Mouse (Mus musculus) intestine, embryonic 14.5 days (tissue): ENCODE measurements around the gene Mrpl43. TPM values are rescaled to one million over a fixed set of nuclear protein-coding genes. Genes with fewer than 3 reads are reported as not detected.
A peak's percentile ranks its signal among the peaks of the same experiment; 100 is the strongest.
"Not testable (repeated sequence)": the region's sequence is repeated elsewhere in the genome, so short reads cannot be mapped to it uniquely, and the experiment has no call there.

Source experiments
- ATAC-seq: fragments of 200-750 bp; cut with Nextera tagmentation; replicated peaks from 2 replicates; pipeline ENCODE4 v1.8.0; 2017; ENCODE audit warnings: low read depth, moderate number of reproducible peaks, moderate TSS enrichment, moderate library complexity; ENCODE audit not compliant: low FRiP score, low TSS enrichment
- DNase-seq: peaks from one replicate; pipeline ENCODE4 v3.0.0-alpha.2; 2018; ENCODE audit warnings: low spot score
- H3K27ac ChIP-seq: fragments of 300-500 bp; sonication (generic); 2 replicates; pipeline ENCODE4 v1.5.1; 2014; ENCODE audit warnings: low read depth, mild to moderate bottlenecking, control low read depth
- H3K27me3 ChIP-seq: fragments of 300-500 bp; sonication (generic); replicated peaks from 2 replicates; pipeline ENCODE4 v1.6.1; 2014; ENCODE audit warnings: low read length, control low read depth; ENCODE audit not compliant: control insufficient read depth, insufficient read depth
- H3K36me3 ChIP-seq: fragments of 300-500 bp; sonication (generic); 2 replicates; pipeline ENCODE4 v1.6.1; 2014; ENCODE audit warnings: low read length, control low read depth; ENCODE audit not compliant: control insufficient read depth, insufficient read depth
- H3K4me1 ChIP-seq: fragments of 300-500 bp; sonication (generic); replicated peaks from 2 replicates; pipeline ENCODE4 v1.6.1; 2014; ENCODE audit warnings: low read length, control low read depth, mixed read lengths; ENCODE audit not compliant: control insufficient read depth, insufficient read depth
- H3K4me2 ChIP-seq: fragments of 300-500 bp; sonication (generic); 2 replicates; pipeline ENCODE4 v1.6.1; 2014; ENCODE audit warnings: low read length
- H3K4me3 ChIP-seq: fragments of 300-500 bp; sonication (generic); 2 replicates; pipeline ENCODE4 v1.5.1; 2014; ENCODE audit warnings: low read depth, low read length, control low read depth, mixed read lengths
- H3K9ac ChIP-seq: fragments of 300-500 bp; sonication (generic); 2 replicates; pipeline ENCODE4 v1.6.1; 2014; ENCODE audit warnings: mild to moderate bottlenecking, low read length
- H3K9me3 ChIP-seq: fragments of 300-500 bp; sonication (generic); 2 replicates; pipeline ENCODE4 v1.6.1; 2016; ENCODE audit warnings: low read length, control low read depth; ENCODE audit not compliant: control insufficient read depth
- WGBS: fragments of 180-500 bp; shearing (Covaris S2); extraction: QIAGEN DNeasy Blood & Tissue Kit; methylation state at CpG from one replicate; pipeline ENCODE4 v1.1.7; 2014; 5-methylcytosine and 5-hydroxymethylcytosine counted together
- polyA plus RNA-seq: library from polyadenylated mRNA; unstranded; fragments of >200 nt; fragmentation: Nextera tagmentation; extraction: Ambion mirVana; gene quantifications from 2 replicates; pipeline ENCODE4 v1.2.1, GENCODE M21; 2014

The Mrpl43 gene
- polyA plus RNA-seq, 1 experiment from 2014 or later, result 70.3 TPM

- 2% methylated on average over 34 of the region's 34 CpGs for WGBS
- DNase-seq (peak; percentile 88), ATAC-seq (peak; percentile 54)
- Histone ChIP-seq H3K9ac (peak overlapping the region; percentile 50), H3K27me3 (peaks cover 23% of the 10 kb centered on the region), H3K4me3 (peak overlapping the region; percentile 57), H3K27ac (peak overlapping the region; percentile 84), H3K9me3 (no peaks in the 10 kb centered on the region), H3K4me2 (peak overlapping the region; percentile 92), H3K36me3 (peaks cover 7% of the 10 kb centered on the region; the same call in 1 of the 2 replicates), H3K4me1 (peaks cover 17% of the 10 kb centered on the region)
Observed at GRCm38 (mm10) chr19:45046523-45047321, 40.5 kb upstream of the Mrpl43 start.

- H3K4me1 ChIP-seq, result peaks cover 17% of the 10 kb centered on the region
- H3K9me3 ChIP-seq, result no peaks in the 10 kb centered on the region
- H3K36me3 ChIP-seq, result no peaks in the 10 kb centered on the region
- no peak within 1 kb of the TSS for H3K27ac ChIP-seq
- DNase-seq (no peak), ATAC-seq (no peak)
- peak within 1 kb of the TSS; percentile 92 for H3K4me2 ChIP-seq
- H3K9ac ChIP-seq, result peak within 1 kb of the TSS; percentile 50; the same call in 1 of the 2 replicates
- H3K4me3 ChIP-seq, result peak within 1 kb of the TSS; percentile 57
- 78% methylated on average over 5 of the region's 5 CpGs for WGBS
- peaks cover 23% of the 10 kb centered on the region for H3K27me3 ChIP-seq
Observed at GRCm38 (mm10) chr19:45045651-45046050, 39.4 kb upstream of the Mrpl43 start, which contains the start of gene Pdzd7. Gene Pdzd7, minus strand, starts transcription at chr19:45045717.

DNA sequence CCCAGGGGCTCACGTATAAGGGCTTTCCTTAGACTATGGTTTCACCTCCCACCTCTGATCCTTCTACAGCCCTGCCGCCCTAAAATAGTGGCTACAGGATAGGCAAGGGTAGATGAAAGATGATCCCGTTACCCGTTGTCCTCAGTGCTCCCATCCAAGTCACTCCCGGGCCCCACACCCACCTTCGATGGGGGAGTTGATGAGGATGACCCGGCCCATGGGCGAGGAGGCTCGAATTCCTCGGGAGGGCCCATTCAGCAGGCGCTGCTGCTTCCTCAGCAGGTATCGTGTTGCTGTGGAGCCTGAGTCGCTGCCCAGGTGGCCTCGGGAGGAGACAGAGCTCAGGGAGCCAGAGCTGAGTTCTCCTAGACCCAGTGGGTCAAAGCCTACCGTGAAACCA, 39.0 kb upstream of the Mrpl43 start:
- Histone ChIP-seq H3K27me3 (peaks cover 27% of the 10 kb centered on the region), H3K9ac (no peak overlapping the region), H3K4me3 (no peak overlapping the region), H3K27ac (no peak overlapping the region), H3K4me2 (no peak overlapping the region), H3K9me3 (no peaks in the 10 kb centered on the region), H3K4me1 (peaks cover 17% of the 10 kb centered on the region), H3K36me3 (no peaks in the 10 kb centered on the region)
- DNase-seq, result no peak
- 38% methylated on average over 15 of the region's 15 CpGs for WGBS
- no peak for ATAC-seq

GRCm38 (mm10) chr19:45044389-45044927, 38.2 kb upstream of the Mrpl43 start:
- Histone ChIP-seq H3K4me2 (no peak overlapping the region), H3K27ac (no peak overlapping the region), H3K4me3 (no peak overlapping the region), H3K4me1 (peaks cover 17% of the 10 kb centered on the region), H3K27me3 (peaks cover 33% of the 10 kb centered on the region), H3K9me3 (no peaks in the 10 kb centered on the region), H3K9ac (no peak overlapping the region), H3K36me3 (no peaks in the 10 kb centered on the region)
- WGBS, result 62% methylated on average over 11 of the region's 11 CpGs
- DNase-seq, result no peak
- ATAC-seq, result no peak

GRCm38 (mm10) chr19:45040214-45040613, 34.0 kb upstream of the Mrpl43 start:
- Histone ChIP-seq H3K36me3 (no peaks in the 10 kb centered on the region), H3K4me1 (no peaks in the 10 kb centered on the region), H3K4me2 (no peak overlapping the region), H3K27ac (no peak overlapping the region), H3K9me3 (no peaks in the 10 kb centered on the region), H3K9ac (no peak overlapping the region), H3K27me3 (peaks cover 21% of the 10 kb centered on the region), H3K4me3 (no peak overlapping the region)
- no peak for ATAC-seq
- DNase-seq, result no peak
- WGBS, result 43% methylated on average over 13 of the region's 13 CpGs

DNA sequence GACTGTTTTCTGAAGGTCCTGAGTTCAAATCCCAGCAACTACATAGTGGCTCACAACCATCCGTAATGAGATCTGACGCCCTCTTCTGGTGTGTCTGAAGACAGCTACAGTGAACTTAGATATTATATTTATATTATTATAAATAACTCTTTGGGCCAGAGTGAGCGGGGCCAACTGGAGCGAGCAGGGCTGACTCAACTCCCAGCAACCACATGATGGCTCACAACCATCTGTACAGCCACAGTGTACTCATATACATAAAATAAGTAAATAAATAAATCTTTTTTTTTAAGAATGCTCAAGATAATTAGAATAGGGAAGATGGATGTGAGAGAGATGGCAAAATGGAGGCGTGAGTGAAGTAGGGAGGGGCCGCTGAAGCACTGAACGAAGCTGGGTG, 32.0 kb upstream of the Mrpl43 start:
- not testable (repeated sequence) for H3K27ac ChIP-seq, H3K36me3 ChIP-seq, H3K9ac ChIP-seq, H3K9me3 ChIP-seq, H3K4me3 ChIP-seq, DNase-seq, H3K4me1 ChIP-seq, H3K4me2 ChIP-seq, ATAC-seq
- WGBS, result 89% methylated on average over 7 of the region's 7 CpGs
- peaks cover 10% of the 10 kb centered on the region for H3K27me3 ChIP-seq

DNA sequence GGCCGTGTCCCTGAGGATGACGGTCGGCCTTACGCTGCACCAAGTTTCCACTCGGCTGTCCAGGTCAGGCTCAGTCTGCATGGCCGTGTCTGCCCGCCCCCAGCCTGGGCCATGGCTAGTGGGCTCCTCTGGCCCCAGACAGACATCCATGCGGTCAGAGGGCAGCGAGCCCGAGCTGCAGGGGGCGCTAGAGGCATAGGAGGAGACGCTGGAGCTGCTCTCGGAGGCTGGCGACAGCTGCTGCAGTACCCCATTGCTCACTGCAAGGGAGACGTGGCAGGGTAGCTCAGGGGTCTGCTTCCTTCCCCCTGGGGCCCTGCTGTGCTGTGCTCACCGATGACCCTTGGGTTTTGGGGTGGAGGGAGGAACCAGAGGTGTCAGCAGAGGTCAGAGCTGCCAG, 30.6 kb upstream of the Mrpl43 start:
- ATAC-seq (no peak), DNase-seq (no peak)
- no peaks in the 10 kb centered on the region for H3K9me3 ChIP-seq
- no peak overlapping the region for H3K4me2 ChIP-seq
- H3K36me3 ChIP-seq, result no peaks in the 10 kb centered on the region
- no peak overlapping the region for H3K4me3 ChIP-seq
- 0 out of 2 replicates have a peak, but pooled peaks cover 5% of the 10 kb centered on the region for H3K4me1 ChIP-seq
- H3K27me3 ChIP-seq, result peaks cover 10% of the 10 kb centered on the region
- H3K27ac ChIP-seq, result no peak overlapping the region
- H3K9ac ChIP-seq, result no peak overlapping the region
- 36% methylated on average over 16 of the region's 16 CpGs for WGBS

DNA sequence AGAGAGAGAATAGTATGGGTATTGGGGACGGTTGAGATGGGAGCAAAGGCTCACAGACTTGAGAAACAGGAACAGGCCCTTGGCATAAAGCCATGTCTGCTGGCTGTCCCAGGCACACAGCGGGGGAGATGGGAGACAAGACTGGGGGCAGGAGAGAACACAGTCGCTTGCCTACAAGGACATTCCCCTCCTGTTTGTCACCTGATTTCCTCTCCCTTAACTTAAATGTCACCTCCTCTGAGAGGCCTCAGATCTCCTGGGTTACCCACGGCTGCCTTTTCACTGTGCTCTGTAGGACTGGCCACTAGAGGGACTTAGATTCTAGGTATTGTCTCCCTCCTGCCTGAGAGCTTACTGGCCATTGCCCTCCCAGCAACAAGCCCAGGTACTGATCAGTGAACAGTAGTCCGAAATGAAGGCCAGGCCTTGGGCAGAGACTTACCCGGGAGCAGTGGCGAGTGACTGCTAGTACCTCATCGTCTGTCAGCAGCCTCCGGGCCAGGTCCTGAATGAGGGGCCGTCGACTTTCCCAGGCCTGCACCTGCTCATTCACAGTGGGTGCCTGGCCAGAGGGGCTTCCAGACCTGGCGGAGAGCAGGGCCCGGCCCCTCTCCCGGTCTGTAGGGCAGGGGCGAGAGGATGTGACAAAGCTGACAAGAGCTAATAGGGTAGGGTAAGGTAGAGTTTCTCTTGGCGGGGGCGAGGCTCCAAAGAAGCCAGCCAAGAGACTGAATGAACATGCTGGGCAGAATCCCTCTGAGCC, 26.5 kb upstream of the Mrpl43 start:
- no peak overlapping the region for H3K4me2 ChIP-seq
- no peaks in the 10 kb centered on the region for H3K9me3 ChIP-seq
- ATAC-seq (no peak; the same call in 1 of the 2 replicates), DNase-seq (peak; percentile 62)
- no peaks in the 10 kb centered on the region for H3K27me3 ChIP-seq
- WGBS, result 50% methylated on average over 17 of the region's 17 CpGs
- H3K4me1 ChIP-seq, result peaks cover 26% of the 10 kb centered on the region
- H3K36me3 ChIP-seq, result peaks cover 12% of the 10 kb centered on the region
- H3K4me3 ChIP-seq, result no peak overlapping the region
- no peak overlapping the region for H3K27ac ChIP-seq
- no peak overlapping the region for H3K9ac ChIP-seq
